Comparison of ENCODE assay signal across 8 mouse cellular contexts in genomic region chr16:34571931-34572405, GRCm38 (mm10). TPM values are rescaled to one million over a fixed set of nuclear protein-coding genes. Genes with fewer than 3 reads are reported as not detected.
A peak's percentile ranks its signal among the peaks of the same experiment; 100 is the strongest.
DNase-seq lines count a peak whose midpoint lies in the region; ATAC-seq and TF ChIP-seq lines count a peak whose summit lies in the region.

No protein-coding gene starts in this region.

- ATAC-seq in heart, embryonic 12.5 days (ENCODE audit: insufficient number of reproducible peaks, low FRiP score): no peak
- no peak; the same call in 1 of the 2 replicates for ATAC-seq in limb, embryonic 12.5 days (ENCODE audit: insufficient number of reproducible peaks, insufficient read depth, low FRiP score, low TSS enrichment, low read depth)

- peak; percentile 34 for TF ChIP-seq CTCF in heart, adult 2 months (IDR thresholded peaks at IDR 0.05)
- TF ChIP-seq CTCF in olfactory bulb, adult 2 months (IDR thresholded peaks at IDR 0.05; ENCODE audit: insufficient read depth, low read depth, low read length): no peak

- peaks cover 2% of the 10 kb centered on the region; the same call in 1 of the 2 replicates for H3K27me3 ChIP-seq in heart, adult 2 months (ENCODE audit: control insufficient read depth, insufficient read depth, low read length)
- no peaks in the 10 kb centered on the region for H3K27me3 ChIP-seq in heart, embryonic 12.5 days (replicated peaks)
- H3K27me3 ChIP-seq in limb, embryonic 12.5 days: peaks cover 4% of the 10 kb centered on the region

- H3K9me3 ChIP-seq in heart, embryonic 12.5 days (replicated peaks): no peaks in the 10 kb centered on the region
- no peaks in the 10 kb centered on the region for H3K9me3 ChIP-seq in limb, embryonic 12.5 days

- no peaks in the 10 kb centered on the region for H3K4me1 ChIP-seq in heart, adult 2 months (ENCODE audit: control insufficient read depth, insufficient read depth, low read length)
- peaks cover 18% of the 10 kb centered on the region for H3K4me1 ChIP-seq in heart, embryonic 12.5 days (replicated peaks)
- peaks cover 14% of the 10 kb centered on the region for H3K4me1 ChIP-seq in limb, embryonic 12.5 days (replicated peaks)
- peaks cover 21% of the 10 kb centered on the region for H3K4me1 ChIP-seq in olfactory bulb, adult 2 months (ENCODE audit: control insufficient read depth, insufficient read depth, low read length)

- intact Hi-C loops in heart, adult 2 months (cut with DNase I): loop anchor here (2.0 to 5.0 kb wide), 4 partner anchors 41 to 227 kb away; no protein-coding TSS in a partner anchor

- no peak overlapping the region; the same call in 1 of the 2 replicates for H3K27ac ChIP-seq in heart, adult 2 months
- H3K27ac ChIP-seq in heart, embryonic 12.5 days (ENCODE audit: poor library complexity, severe bottlenecking): no peak overlapping the region
- peak overlapping the region; percentile 94; the same call in 1 of the 2 replicates for H3K27ac ChIP-seq in limb, embryonic 12.5 days
- H3K27ac ChIP-seq in olfactory bulb, adult 2 months (ENCODE audit: insufficient read depth, low read depth, low read length): no peak overlapping the region

- peak in 1 of 2 experiments; percentile 3 for DNase-seq in heart, adult 2 months
- DNase-seq in heart, adult 8-10 months (ENCODE audit: low spot score): no peak
- DNase-seq in R1 (ENCODE audit: low read depth, low spot score): peak; percentile 42
- no peak for DNase-seq in c-Kit-positive CD71-positive TER-119-positive erythroid progenitor cells, embryonic 14.5 days (ENCODE audit: low spot score)
- no peak for DNase-seq in ovary, postnatal 14 days (ENCODE audit: low spot score)

- H3K4me3 ChIP-seq in heart, adult 2 months: peak overlapping the region; percentile 74
- H3K4me3 ChIP-seq in heart, embryonic 12.5 days: peak overlapping the region; percentile 73
- H3K4me3 ChIP-seq in limb, embryonic 12.5 days (replicated peaks): peak overlapping the region; percentile 86
- peak overlapping the region; percentile 89 for H3K4me3 ChIP-seq in olfactory bulb, adult 2 months (ENCODE audit: insufficient read depth, low read depth, low read length)

- no peaks in the 10 kb centered on the region for H3K36me3 ChIP-seq in heart, adult 2 months (ENCODE audit: control insufficient read depth, insufficient read depth, low read length)
- no peaks in the 10 kb centered on the region for H3K36me3 ChIP-seq in heart, embryonic 12.5 days
- no peaks in the 10 kb centered on the region for H3K36me3 ChIP-seq in limb, embryonic 12.5 days

- H3K79me2 ChIP-seq in heart, adult 2 months (replicated peaks; ENCODE audit: control insufficient read depth, insufficient read depth, low read length): no peaks in the 10 kb centered on the region

- no peak for TF ChIP-seq EP300 in heart, adult 2 months (IDR thresholded peaks at IDR 0.05; ENCODE audit: insufficient read depth, low read depth, low read length)

- H3K9ac ChIP-seq in heart, adult 2 months (ENCODE audit: low read depth, low read length): no peak overlapping the region; the same call in 1 of the 2 replicates
- peak overlapping the region; percentile 93 for H3K9ac ChIP-seq in heart, embryonic 12.5 days
- H3K9ac ChIP-seq in limb, embryonic 12.5 days (replicated peaks): peak overlapping the region; percentile 96

- 9% methylated on average over 10 of the region's 10 CpGs for WGBS in heart, adult 2 months
- WGBS in heart, embryonic 12.5 days: 1% methylated on average over 10 of the region's 10 CpGs
- 2% methylated on average over 10 of the region's 10 CpGs for whole genome bisulfite sequencing in limb, embryonic 12.5 days
- 6% methylated on average over 10 of the region's 10 CpGs for WGBS in olfactory bulb, adult 2 months

- no peak for TF ChIP-seq POLR2A in heart, adult 2 months (IDR thresholded peaks at IDR 0.05; ENCODE audit: insufficient read depth, low read depth, low read length)
- TF ChIP-seq POLR2A in olfactory bulb, adult 2 months (IDR thresholded peaks at IDR 0.05; ENCODE audit: insufficient read depth, low read depth, low read length): no peak

- H3K4me2 ChIP-seq in heart, embryonic 12.5 days: peak overlapping the region; percentile 94
- H3K4me2 ChIP-seq in limb, embryonic 12.5 days: peak overlapping the region; percentile 93

RNA-seq across cellular contexts. Expression of gene Kalrn, which starts 1.4 kb away (rescaled TPM):
- total RNA-seq in heart, adult 2 months (2021): 10 to 100 TPM; 26.1 to 31.8 TPM
- polyA plus RNA-seq in heart, adult 2 months (2012; rRNA removed): 8.2 and 13.6 TPM in 2 replicates
- 10 to 100 TPM; 25.1 to 32.5 (median 29.6) TPM for total RNA-seq in heart, adult 8-10 months (2022)
- polyA plus RNA-seq in heart, embryonic 12.5 days (2016; fragmentation: Nextera tagmentation; extraction: Ambion mirVana): 29.3 and 30.5 TPM in 2 replicates
- polyA plus RNA-seq in limb, embryonic 12.5 days (2016; fragmentation: Nextera tagmentation; extraction: Ambion mirVana): 12.0 and 13.1 TPM in 2 replicates
- polyA plus RNA-seq in olfactory bulb, adult 2 months (2012; ENCODE audit: insufficient read depth, insufficient read length, low replicate concordance, missing spikeins): 61.5 and 153 TPM in 2 replicates
